Mouse (Mus musculus): ENCODE results near the gene Hemk1. TPM values are rescaled to one million over a fixed set of nuclear protein-coding genes. Genes with fewer than 3 reads are reported as not detected.

The Hemk1 gene
- polyA plus RNA-seq, 1 experiment from 2014 or later = 9.9 TPM

GRCm38 (mm10) chr9:107335909-107336308 lies 2.2 kb downstream of the Hemk1 start:
- H3K4me3 ChIP-seq (ENCODE audit: low read depth, low read length) = no peak overlapping the region
- peaks cover 7% of the 10 kb centered on the region; the same call in 1 of the 2 replicates for H3K4me1 ChIP-seq (ENCODE audit: control insufficient read depth, insufficient read depth, low read length)
- H3K4me2 ChIP-seq = no peak overlapping the region
- no peaks in the 10 kb centered on the region for H3K9me3 ChIP-seq (ENCODE audit: control insufficient read depth, low read length)
- WGBS = 9% methylated on average over 5 of the region's 5 CpGs
- ATAC-seq (ENCODE audit: low FRiP score) (no peak), DNase-seq (ENCODE audit: low spot score, missing footprints) (peak; percentile 91)
- H3K27ac ChIP-seq (ENCODE audit: low read depth, low read length) = no peak overlapping the region
- H3K9ac ChIP-seq (ENCODE audit: low read length) = no peak overlapping the region
- H3K27me3 ChIP-seq (ENCODE audit: control insufficient read depth, insufficient read depth, low read length) = no peaks in the 10 kb centered on the region
- H3K36me3 ChIP-seq (ENCODE audit: control insufficient read depth, insufficient read depth, low read length) = no peaks in the 10 kb centered on the region; the same call in 1 of the 2 replicates

- Histone ChIP-seq H3K9ac (ENCODE audit: low read length) (no peak overlapping the region), H3K9me3 (ENCODE audit: control insufficient read depth, low read length) (no peaks in the 10 kb centered on the region), H3K4me2 (no peak overlapping the region), H3K27ac (ENCODE audit: low read depth, low read length) (no peak overlapping the region), H3K4me1 (ENCODE audit: control insufficient read depth, insufficient read depth, low read length) (peaks cover 5% of the 10 kb centered on the region; the same call in 1 of the 2 replicates), H3K27me3 (ENCODE audit: control insufficient read depth, insufficient read depth, low read length) (no peaks in the 10 kb centered on the region), H3K4me3 (ENCODE audit: low read depth, low read length) (no peak overlapping the region), H3K36me3 (ENCODE audit: control insufficient read depth, insufficient read depth, low read length) (no peaks in the 10 kb centered on the region; the same call in 1 of the 2 replicates)
- ATAC-seq (ENCODE audit: low FRiP score) = no peak
- WGBS = 88% methylated on average over 5 of the region's 5 CpGs
- no peak for DNase-seq (ENCODE audit: low spot score, missing footprints)
These were observed 3.1 kb downstream of the Hemk1 start for GRCm38 (mm10) chr9:107335046-107335445.

- WGBS = 92% methylated on average over 6 of the region's 6 CpGs
- Histone ChIP-seq H3K4me3 (ENCODE audit: low read depth, low read length) (no peak overlapping the region), H3K9ac (ENCODE audit: low read length) (no peak overlapping the region), H3K36me3 (ENCODE audit: control insufficient read depth, insufficient read depth, low read length) (no peaks in the 10 kb centered on the region; the same call in 1 of the 2 replicates), H3K27ac (ENCODE audit: low read depth, low read length) (no peak overlapping the region), H3K4me1 (ENCODE audit: control insufficient read depth, insufficient read depth, low read length) (peaks cover 3% of the 10 kb centered on the region; the same call in 1 of the 2 replicates), H3K9me3 (ENCODE audit: control insufficient read depth, low read length) (no peaks in the 10 kb centered on the region), H3K27me3 (ENCODE audit: control insufficient read depth, insufficient read depth, low read length) (no peaks in the 10 kb centered on the region), H3K4me2 (no peak overlapping the region)
- ATAC-seq (ENCODE audit: low FRiP score) (no peak), DNase-seq (ENCODE audit: low spot score, missing footprints) (no peak)
These were observed 3.8 kb downstream of the Hemk1 start for GRCm38 (mm10) chr9:107334356-107334755.

GRCm38 (mm10) chr9:107333686-107334085 lies 4.5 kb downstream of the Hemk1 start:
- Histone ChIP-seq H3K9ac (ENCODE audit: low read length) (no peak overlapping the region), H3K27ac (ENCODE audit: low read depth, low read length) (no peak overlapping the region), H3K4me3 (ENCODE audit: low read depth, low read length) (no peak overlapping the region), H3K9me3 (ENCODE audit: control insufficient read depth, low read length) (no peaks in the 10 kb centered on the region), H3K4me1 (ENCODE audit: control insufficient read depth, insufficient read depth, low read length) (peaks cover 3% of the 10 kb centered on the region; the same call in 1 of the 2 replicates), H3K4me2 (no peak overlapping the region), H3K36me3 (ENCODE audit: control insufficient read depth, insufficient read depth, low read length) (no peaks in the 10 kb centered on the region; the same call in 1 of the 2 replicates), H3K27me3 (ENCODE audit: control insufficient read depth, insufficient read depth, low read length) (no peaks in the 10 kb centered on the region)
- DNase-seq (ENCODE audit: low spot score, missing footprints) (no peak), ATAC-seq (ENCODE audit: low FRiP score) (no peak)
- WGBS = 75% methylated on average over 2 of the region's 2 CpGs

- ATAC-seq (ENCODE audit: low FRiP score) = no peak
- Histone ChIP-seq H3K27me3 (ENCODE audit: control insufficient read depth, insufficient read depth, low read length) (no peaks in the 10 kb centered on the region), H3K9ac (ENCODE audit: low read length) (no peak overlapping the region), H3K27ac (ENCODE audit: low read depth, low read length) (no peak overlapping the region), H3K4me2 (no peak overlapping the region), H3K36me3 (ENCODE audit: control insufficient read depth, insufficient read depth, low read length) (no peaks in the 10 kb centered on the region; the same call in 1 of the 2 replicates), H3K4me1 (ENCODE audit: control insufficient read depth, insufficient read depth, low read length) (no peaks in the 10 kb centered on the region), H3K4me3 (ENCODE audit: low read depth, low read length) (no peak overlapping the region), H3K9me3 (ENCODE audit: control insufficient read depth, low read length) (no peaks in the 10 kb centered on the region)
- DNase-seq (ENCODE audit: low spot score, missing footprints) = no peak
- WGBS = 85% methylated on average over 6 of the region's 6 CpGs
These were observed 7.4 kb downstream of the Hemk1 start for GRCm38 (mm10) chr9:107330791-107331190.

GRCm38 (mm10) chr9:107327879-107328620 lies 10.1 kb downstream of the Hemk1 start:
- Histone ChIP-seq H3K4me1 (ENCODE audit: control insufficient read depth, insufficient read depth, low read length) (no peaks in the 10 kb centered on the region), H3K4me2 (no peak overlapping the region), H3K9me3 (ENCODE audit: control insufficient read depth, low read length) (no peaks in the 10 kb centered on the region), H3K27me3 (ENCODE audit: control insufficient read depth, insufficient read depth, low read length) (no peaks in the 10 kb centered on the region), H3K4me3 (ENCODE audit: low read depth, low read length) (no peak overlapping the region), H3K27ac (ENCODE audit: low read depth, low read length) (no peak overlapping the region), H3K9ac (ENCODE audit: low read length) (no peak overlapping the region), H3K36me3 (ENCODE audit: control insufficient read depth, insufficient read depth, low read length) (no peaks in the 10 kb centered on the region; the same call in 1 of the 2 replicates)
- DNase-seq (ENCODE audit: low spot score, missing footprints) (no peak), ATAC-seq (ENCODE audit: low FRiP score) (no peak)
- WGBS = 91% methylated on average over 16 of the region's 16 CpGs

GRCm38 (mm10) chr9:107325904-107326303 lies 12.2 kb downstream of the Hemk1 start:
- no peak overlapping the region for H3K4me3 ChIP-seq (ENCODE audit: low read depth, low read length)
- no peak overlapping the region for H3K4me2 ChIP-seq
- 85% methylated on average over 7 of the region's 7 CpGs for WGBS
- no peak overlapping the region for H3K27ac ChIP-seq (ENCODE audit: low read depth, low read length)
- DNase-seq (ENCODE audit: low spot score, missing footprints) = no peak
- no peaks in the 10 kb centered on the region for H3K36me3 ChIP-seq (ENCODE audit: control insufficient read depth, insufficient read depth, low read length)
- no peak for ATAC-seq (ENCODE audit: low FRiP score)
- H3K27me3 ChIP-seq (ENCODE audit: control insufficient read depth, insufficient read depth, low read length) = no peaks in the 10 kb centered on the region
- H3K9me3 ChIP-seq (ENCODE audit: control insufficient read depth, low read length) = no peaks in the 10 kb centered on the region
- H3K9ac ChIP-seq (ENCODE audit: low read length) = no peak overlapping the region
- H3K4me1 ChIP-seq (ENCODE audit: control insufficient read depth, insufficient read depth, low read length) = no peaks in the 10 kb centered on the region

- Histone ChIP-seq H3K27me3 (ENCODE audit: control insufficient read depth, insufficient read depth, low read length) (no peaks in the 10 kb centered on the region), H3K4me1 (ENCODE audit: control insufficient read depth, insufficient read depth, low read length) (no peaks in the 10 kb centered on the region), H3K9me3 (ENCODE audit: control insufficient read depth, low read length) (no peaks in the 10 kb centered on the region), H3K4me3 (ENCODE audit: low read depth, low read length) (no peak overlapping the region), H3K36me3 (ENCODE audit: control insufficient read depth, insufficient read depth, low read length) (no peaks in the 10 kb centered on the region), H3K27ac (ENCODE audit: low read depth, low read length) (no peak overlapping the region), H3K9ac (ENCODE audit: low read length) (no peak overlapping the region), H3K4me2 (no peak overlapping the region)
- ATAC-seq (ENCODE audit: low FRiP score) (no peak), DNase-seq (ENCODE audit: low spot score, missing footprints) (no peak)
- WGBS = 60% methylated on average over 4 of the region's 4 CpGs
These were observed 13.2 kb downstream of the Hemk1 start for GRCm38 (mm10) chr9:107324799-107325561.

GRCm38 (mm10) chr9:107323558-107323957 lies 14.6 kb downstream of the Hemk1 start:
- ATAC-seq (ENCODE audit: low FRiP score) (no peak), DNase-seq (ENCODE audit: low spot score, missing footprints) (no peak)
- Histone ChIP-seq H3K4me2 (no peak overlapping the region), H3K36me3 (ENCODE audit: control insufficient read depth, insufficient read depth, low read length) (no peaks in the 10 kb centered on the region), H3K9me3 (ENCODE audit: control insufficient read depth, low read length) (no peaks in the 10 kb centered on the region), H3K27me3 (ENCODE audit: control insufficient read depth, insufficient read depth, low read length) (no peaks in the 10 kb centered on the region), H3K9ac (ENCODE audit: low read length) (no peak overlapping the region), H3K4me3 (ENCODE audit: low read depth, low read length) (no peak overlapping the region), H3K4me1 (ENCODE audit: control insufficient read depth, insufficient read depth, low read length) (no peaks in the 10 kb centered on the region), H3K27ac (ENCODE audit: low read depth, low read length) (no peak overlapping the region)
- WGBS = 83% methylated on average over 6 of the region's 6 CpGs

All from midbrain, embryonic 11.5 days (tissue).